10 mouse cellular contexts compared by ENCODE assay signal in genomic region chr8:47764480-47764879, GRCm38 (mm10). TPM values are rescaled to one million over a fixed set of nuclear protein-coding genes. Genes with fewer than 3 reads are reported as not detected.
DNase-seq lines count a peak whose midpoint lies in the region; ATAC-seq and TF ChIP-seq lines count a peak whose summit lies in the region.
"Had no signal": no experiment of that assay in that cellular context is flagged by ENCODE, and none has a peak within 500 bp of the region (broad histone marks: within the 10 kb centered on the region; RNA-seq: fewer than 3 reads in every experiment).

No protein-coding gene starts in this region.

- no peak for TF ChIP-seq POLR2A in thymus, adult 2 months (IDR thresholded peaks at IDR 0.05; ENCODE audit: control insufficient read depth, extremely low read depth, insufficient read depth, low read length, poor library complexity)

- H3K9me3 ChIP-seq in embryonic facial prominence, embryonic 15.5 days (replicated peaks) = no peaks in the 10 kb centered on the region
- H3K9me3 ChIP-seq in hindbrain, embryonic 16.5 days (ENCODE audit: control insufficient read depth, low read length) = no peaks in the 10 kb centered on the region
- H3K9me3 ChIP-seq in lung, embryonic 15.5 days = no peaks in the 10 kb centered on the region

- peaks cover 18% of the 10 kb centered on the region for H3K4me1 ChIP-seq in embryonic facial prominence, embryonic 15.5 days
- peaks cover 12% of the 10 kb centered on the region for H3K4me1 ChIP-seq in hindbrain, embryonic 16.5 days (ENCODE audit: control insufficient read depth, insufficient read depth, low read depth, low read length)
- H3K4me1 ChIP-seq in lung, embryonic 15.5 days = peaks cover 15% of the 10 kb centered on the region
- H3K4me1 ChIP-seq in thymus, adult 2 months (replicated peaks; ENCODE audit: control insufficient read depth, insufficient read depth, low read length) = no peaks in the 10 kb centered on the region
- H3K4me1 ChIP-seq: megakaryocyte, embryonic 14.5 days had no signal

- H3K36me3 ChIP-seq in embryonic facial prominence, embryonic 15.5 days = no peaks in the 10 kb centered on the region
- H3K36me3 ChIP-seq in hindbrain, embryonic 16.5 days (ENCODE audit: control insufficient read depth, insufficient read depth, low read length) = no peaks in the 10 kb centered on the region
- no peaks in the 10 kb centered on the region for H3K36me3 ChIP-seq in lung, embryonic 15.5 days
- no peaks in the 10 kb centered on the region for H3K36me3 ChIP-seq in thymus, adult 2 months (ENCODE audit: control insufficient read depth, insufficient read depth, low read length)

- peak; percentile 12 to 19 for DNase-seq in layer of hippocampus, postnatal 36 days
- no peak for DNase-seq in layer of hippocampus, postnatal 25 days (ENCODE audit: extremely low spot score in 1 of 2, low spot score in 1 of 2)
- peak; percentile 39 for DNase-seq in urinary bladder, postnatal 14 days (ENCODE audit: low spot score)
- no peak for DNase-seq in thymus, adult 2 months
- DNase-seq in thymus, postnatal 4 days = no peak

- H3K4me2 ChIP-seq in embryonic facial prominence, embryonic 15.5 days (replicated peaks) = peak overlapping the region; percentile 23; the same call in 1 of the 2 replicates
- peak overlapping the region; percentile 47 for H3K4me2 ChIP-seq in hindbrain, embryonic 16.5 days (ENCODE audit: low read length)
- H3K4me2 ChIP-seq in lung, embryonic 15.5 days = peak overlapping the region; percentile 49

- no peak overlapping the region for H3K9ac ChIP-seq in embryonic facial prominence, embryonic 15.5 days
- no peak overlapping the region for H3K9ac ChIP-seq in hindbrain, embryonic 16.5 days (ENCODE audit: low read depth, low read length)
- no peak overlapping the region for H3K9ac ChIP-seq in lung, embryonic 15.5 days

- no peak for TF ChIP-seq CTCF in thymus, adult 2 months (IDR thresholded peaks at IDR 0.05; ENCODE audit: borderline replicate concordance, control insufficient read depth, extremely low read depth, insufficient read depth, low read length, poor library complexity)

- H3K27ac ChIP-seq in embryonic facial prominence, embryonic 15.5 days (replicated peaks) = 0 out of 2 replicates have a peak overlapping the region, but pooled peaks have one; percentile 28
- no peak overlapping the region for H3K27ac ChIP-seq in hindbrain, embryonic 16.5 days (ENCODE audit: low read depth, low read length)
- H3K27ac ChIP-seq in lung, embryonic 15.5 days = no peak overlapping the region
- H3K27ac ChIP-seq in thymus, adult 2 months (ENCODE audit: control insufficient read depth, insufficient read depth, low read length) = no peak overlapping the region

- 70% methylated on average over 15 of the region's 15 CpGs for WGBS in embryonic facial prominence, embryonic 15.5 days
- WGBS in hindbrain, embryonic 16.5 days = 40% methylated on average over 15 of the region's 15 CpGs
- 26% methylated on average over 15 of the region's 15 CpGs for whole genome bisulfite sequencing in lung, embryonic 15.5 days
- WGBS in thymus, adult 2 months = 91% methylated on average over 15 of the region's 15 CpGs

- ATAC-seq in embryonic facial prominence, embryonic 15.5 days (ENCODE audit: insufficient number of reproducible peaks, low FRiP score, low TSS enrichment, low read depth) = 0 out of 2 replicates have a peak, but pooled peaks have one; percentile 43
- ATAC-seq in hindbrain, embryonic 16.5 days = 0 out of 2 replicates have a peak, but pooled peaks have one; percentile 20
- ATAC-seq in lung, embryonic 15.5 days (ENCODE audit: borderline replicate concordance, extremely low read depth, low FRiP score, low TSS enrichment) = peak; percentile 45; the same call in 1 of the 2 replicates

- H3K27me3 ChIP-seq in embryonic facial prominence, embryonic 15.5 days = no peaks in the 10 kb centered on the region
- H3K27me3 ChIP-seq in hindbrain, embryonic 16.5 days (replicated peaks; ENCODE audit: control insufficient read depth, insufficient read depth, low read length) = no peaks in the 10 kb centered on the region
- H3K27me3 ChIP-seq in lung, embryonic 15.5 days = no peaks in the 10 kb centered on the region
- no peaks in the 10 kb centered on the region for H3K27me3 ChIP-seq in thymus, adult 2 months (ENCODE audit: control insufficient read depth, insufficient read depth, low read length)
- H3K27me3 ChIP-seq: megakaryocyte, embryonic 14.5 days had no signal

- H3K4me3 ChIP-seq in embryonic facial prominence, embryonic 15.5 days (replicated peaks) = no peak overlapping the region
- H3K4me3 ChIP-seq in hindbrain, embryonic 16.5 days (ENCODE audit: low read length) = no peak overlapping the region; the same call in 1 of the 2 replicates
- peak overlapping the region; percentile 15; the same call in 1 of the 2 replicates for H3K4me3 ChIP-seq in lung, embryonic 15.5 days
- H3K4me3 ChIP-seq in thymus, adult 2 months (ENCODE audit: control insufficient read depth, insufficient read depth, low read length) = no peak overlapping the region
- H3K4me3 ChIP-seq: megakaryocyte, embryonic 14.5 days had no signal

RNA-seq across cellular contexts. Expression of gene Cdkn2aip, which starts 50.7 kb away (rescaled TPM):
- total RNA-seq in layer of hippocampus, postnatal 36 days (2021) = 10 to 100 TPM; 16.6 to 17.3 TPM
- 10 to 100 TPM; 15.1 to 16.5 TPM for total RNA-seq in layer of hippocampus, postnatal 25 days (2021)
- 21.5 and 22.9 TPM in 2 replicates for polyA plus RNA-seq in embryonic facial prominence, embryonic 15.5 days (2015; fragmentation: Nextera tagmentation; extraction: Ambion mirVana)
- polyA plus RNA-seq in hindbrain, embryonic 16.5 days (2015; fragmentation: Nextera tagmentation; extraction: Ambion mirVana) = 24.7 and 28.5 TPM in 2 replicates
- polyA plus RNA-seq in lung, embryonic 15.5 days (2015; fragmentation: Nextera tagmentation; extraction: Ambion mirVana) = 25.0 and 25.1 TPM in 2 replicates
- polyA plus RNA-seq in thymus, adult 2 months (2012; rRNA removed) = 31.0 and 36.3 TPM in 2 replicates

RNA-seq across cellular contexts. Expression of gene Cldn24, which starts 57.5 kb away (rescaled TPM):
- total RNA-seq in layer of hippocampus, postnatal 36 days (2021) = not detected
- total RNA-seq in layer of hippocampus, postnatal 25 days (2021) = not detected
- polyA plus RNA-seq in embryonic facial prominence, embryonic 15.5 days (2015; fragmentation: Nextera tagmentation; extraction: Ambion mirVana) = not detected in 2 replicates
- not detected in 2 replicates for polyA plus RNA-seq in hindbrain, embryonic 16.5 days (2015; fragmentation: Nextera tagmentation; extraction: Ambion mirVana)
- not detected in 2 replicates for polyA plus RNA-seq in lung, embryonic 15.5 days (2015; fragmentation: Nextera tagmentation; extraction: Ambion mirVana)
- not detected in 2 replicates for polyA plus RNA-seq in thymus, adult 2 months (2012; rRNA removed)
- total RNA-seq: MEL had no signal

RNA-seq across cellular contexts. Expression of gene Cldn22, which starts 59.8 kb away (rescaled TPM):
- total RNA-seq in layer of hippocampus, postnatal 36 days (2021) = 1 to 10 TPM; 2.8 to 4.2 TPM
- total RNA-seq in layer of hippocampus, postnatal 25 days (2021) = 1 to 10 TPM; 3.8 to 4.2 TPM
- polyA plus RNA-seq in embryonic facial prominence, embryonic 15.5 days (2015; fragmentation: Nextera tagmentation; extraction: Ambion mirVana) = not detected in 2 replicates
- polyA plus RNA-seq in hindbrain, embryonic 16.5 days (2015; fragmentation: Nextera tagmentation; extraction: Ambion mirVana) = not detected in 2 replicates
- not detected in 2 replicates for polyA plus RNA-seq in lung, embryonic 15.5 days (2015; fragmentation: Nextera tagmentation; extraction: Ambion mirVana)
- 0.40 and 0.79 TPM in 2 replicates for polyA plus RNA-seq in thymus, adult 2 months (2012; rRNA removed)
- total RNA-seq: MEL had no signal

Comparison
In these comparisons a context has a peak if more than half of its experiments do, and no peak if none do; other contexts are left out.
1. DNase-seq: peak in layer of hippocampus, postnatal 36 days (2 of 2) and urinary bladder, postnatal 14 days (single experiment); none in layer of hippocampus, postnatal 25 days (0 of 2), thymus, adult 2 months (single experiment) and thymus, postnatal 4 days (single experiment).
2. Peak in every context shown above with its lines, with median percentiles within 50 percentile points of each other: ATAC-seq and H3K4me2 ChIP-seq.